Mouse (Mus musculus): ENCODE results near the gene Otop1. TPM values are rescaled to one million over a fixed set of nuclear protein-coding genes. Genes with fewer than 3 reads are reported as not detected.

Otop1 gene
- total and polyA plus RNA-seq, 2 experiments from 2014 or later, result not detected

DNA sequence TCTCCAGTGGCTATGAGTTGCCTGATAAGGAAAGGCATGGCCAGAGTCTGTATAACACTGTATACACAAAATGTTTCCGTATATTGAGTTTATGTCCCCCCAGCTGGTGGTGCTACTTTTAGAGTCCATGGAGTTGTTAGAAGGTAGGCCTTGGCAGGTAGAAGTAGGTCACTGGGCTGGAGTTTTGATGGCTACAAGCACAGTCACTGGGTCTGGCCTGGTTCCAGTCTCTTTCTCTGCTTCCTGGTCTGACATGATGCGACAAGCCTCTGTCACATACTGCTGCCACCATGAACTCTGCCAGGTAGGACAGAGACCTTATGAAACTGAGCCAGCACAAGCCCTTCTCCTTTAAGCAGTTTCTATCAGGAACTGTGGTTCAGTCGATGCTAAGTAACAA lies 12.7 kb downstream of the Otop1 start:
- 78% methylated on average over 3 of the region's 3 CpGs for WGBS
- Histone ChIP-seq H3K4me3 (ENCODE audit: low read depth, low read length) (no peak overlapping the region), H3K4me2 (ENCODE audit: low read depth, low read length) (no peak overlapping the region)

GRCm38 (mm10) chr5:38301761-38302411 lies 26.1 kb downstream of the Otop1 start:
- TF ChIP-seq CTCF (IDR thresholded peaks at IDR 0.05; ENCODE audit: low read depth), result no peak
- TF ChIP-seq EP300 (IDR thresholded peaks at IDR 0.05; ENCODE audit: low read depth), result no peak
- DNase-seq (ENCODE audit: low spot score) (no peak), ATAC-seq (ENCODE audit: insufficient read depth, low read depth) (no peak)
- H3K27ac ChIP-seq (ENCODE audit: low read depth), result no peak overlapping the region
- no peaks in the 10 kb centered on the region for H3K9me3 ChIP-seq (replicated peaks; ENCODE audit: control insufficient read depth, low read length)
- 77% methylated on average over 12 of the region's 12 CpGs for WGBS
- H3K9ac ChIP-seq (replicated peaks; ENCODE audit: low read depth, low read length), result no peak overlapping the region
- no peaks in the 10 kb centered on the region for H3K4me1 ChIP-seq (ENCODE audit: control insufficient read depth, insufficient read depth)
- no peak overlapping the region for H3K4me2 ChIP-seq (ENCODE audit: low read depth, low read length)
- no peak overlapping the region for H3K4me3 ChIP-seq (ENCODE audit: low read depth, low read length)
- H3K36me3 ChIP-seq (replicated peaks; ENCODE audit: control insufficient read depth, insufficient read depth, low read length), result no peaks in the 10 kb centered on the region
- no peaks in the 10 kb centered on the region for H3K27me3 ChIP-seq (ENCODE audit: control insufficient read depth, insufficient read depth, low read length)

More for the DNA sequence above, 12.7 kb downstream of the Otop1 start:
- TF ChIP-seq EP300 (IDR thresholded peaks at IDR 0.05; ENCODE audit: low read depth) (no peak), CTCF (IDR thresholded peaks at IDR 0.05; ENCODE audit: low read depth) (no peak)
- no peak for ATAC-seq (ENCODE audit: insufficient read depth, low read depth)
- no peak overlapping the region for H3K27ac ChIP-seq (ENCODE audit: low read depth)
- H3K27me3 ChIP-seq (ENCODE audit: control insufficient read depth, insufficient read depth, low read length), result no peaks in the 10 kb centered on the region
- DNase-seq (ENCODE audit: low spot score), result no peak
- H3K9me3 ChIP-seq (replicated peaks; ENCODE audit: control insufficient read depth, low read length), result no peaks in the 10 kb centered on the region
- H3K9ac ChIP-seq (replicated peaks; ENCODE audit: low read depth, low read length), result no peak overlapping the region
- H3K36me3 ChIP-seq (replicated peaks; ENCODE audit: control insufficient read depth, insufficient read depth, low read length), result no peaks in the 10 kb centered on the region
- H3K4me1 ChIP-seq (ENCODE audit: control insufficient read depth, insufficient read depth), result no peaks in the 10 kb centered on the region

DNA sequence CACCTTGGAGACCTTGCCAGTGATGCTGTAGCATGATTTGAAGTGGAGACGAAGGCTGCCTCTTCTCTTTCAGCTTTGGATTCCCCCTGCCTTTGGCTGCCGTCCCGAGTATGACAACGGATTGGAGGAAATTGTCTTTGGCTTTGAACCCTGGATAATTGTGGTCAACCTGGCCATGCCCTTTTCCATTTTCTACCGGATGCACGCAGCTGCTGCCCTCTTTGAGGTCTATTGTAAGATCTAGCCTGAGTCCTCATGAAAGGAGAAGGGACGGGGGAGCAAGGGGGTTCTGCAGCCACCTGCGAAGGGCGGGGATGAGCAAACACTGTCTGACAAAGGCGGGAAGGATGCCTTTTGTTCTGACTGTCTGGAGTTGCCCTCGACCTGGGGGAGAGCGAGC lies 26.9 kb downstream of the Otop1 start:
- TF ChIP-seq CTCF (IDR thresholded peaks at IDR 0.05; ENCODE audit: low read depth) (no peak), EP300 (IDR thresholded peaks at IDR 0.05; ENCODE audit: low read depth) (no peak)
- Histone ChIP-seq H3K27ac (ENCODE audit: low read depth) (no peak overlapping the region), H3K4me3 (ENCODE audit: low read depth, low read length) (no peak overlapping the region), H3K4me1 (ENCODE audit: control insufficient read depth, insufficient read depth) (no peaks in the 10 kb centered on the region), H3K9me3 (replicated peaks; ENCODE audit: control insufficient read depth, low read length) (no peaks in the 10 kb centered on the region), H3K9ac (replicated peaks; ENCODE audit: low read depth, low read length) (no peak overlapping the region), H3K27me3 (ENCODE audit: control insufficient read depth, insufficient read depth, low read length) (no peaks in the 10 kb centered on the region), H3K36me3 (replicated peaks; ENCODE audit: control insufficient read depth, insufficient read depth, low read length) (no peaks in the 10 kb centered on the region), H3K4me2 (ENCODE audit: low read depth, low read length) (no peak overlapping the region)
- ATAC-seq (ENCODE audit: insufficient read depth, low read depth), result no peak
- no peak for DNase-seq (ENCODE audit: low spot score)
- WGBS, result 48% methylated on average over 12 of the region's 12 CpGs

DNA sequence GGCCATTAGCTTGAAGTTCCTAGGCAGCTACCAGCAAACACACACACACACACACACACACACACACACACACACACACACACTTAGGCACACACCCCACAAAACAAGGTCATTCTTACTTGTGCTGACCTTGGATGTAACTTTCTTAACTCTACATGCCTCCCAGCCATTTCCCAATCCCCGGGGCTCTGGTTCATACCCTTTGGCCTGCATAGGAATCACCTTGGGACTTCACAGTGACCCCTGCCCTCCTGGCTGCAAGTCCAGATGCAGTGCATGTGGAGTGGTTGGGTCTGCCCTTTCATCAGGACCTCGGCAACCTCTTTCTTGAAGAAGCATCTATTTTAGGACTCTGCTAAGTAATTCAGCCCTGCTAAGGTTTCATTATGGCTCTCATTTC lies 29.5 kb downstream of the Otop1 start:
- H3K4me2 ChIP-seq (ENCODE audit: low read depth, low read length), result no peak overlapping the region
- peaks cover 13% of the 10 kb centered on the region for H3K27me3 ChIP-seq (ENCODE audit: control insufficient read depth, insufficient read depth, low read length)
- H3K4me3 ChIP-seq (ENCODE audit: low read depth, low read length), result no peak overlapping the region
- TF ChIP-seq EP300 (IDR thresholded peaks at IDR 0.05; ENCODE audit: low read depth) (no peak), CTCF (IDR thresholded peaks at IDR 0.05; ENCODE audit: low read depth) (no peak)
- 72% methylated on average over 2 of the region's 2 CpGs for WGBS
- no peaks in the 10 kb centered on the region for H3K36me3 ChIP-seq (replicated peaks; ENCODE audit: control insufficient read depth, insufficient read depth, low read length)
- DNase-seq (ENCODE audit: low spot score) (no peak), ATAC-seq (ENCODE audit: insufficient read depth, low read depth) (no peak)
- no peaks in the 10 kb centered on the region for H3K9me3 ChIP-seq (replicated peaks; ENCODE audit: control insufficient read depth, low read length)
- no peak overlapping the region for H3K27ac ChIP-seq (ENCODE audit: low read depth)
- H3K9ac ChIP-seq (replicated peaks; ENCODE audit: low read depth, low read length), result no peak overlapping the region
- no peaks in the 10 kb centered on the region for H3K4me1 ChIP-seq (ENCODE audit: control insufficient read depth, insufficient read depth)

GRCm38 (mm10) chr5:38307255-38308101 lies 31.7 kb downstream of the Otop1 start:
- H3K9me3 ChIP-seq (replicated peaks; ENCODE audit: control insufficient read depth, low read length), result no peaks in the 10 kb centered on the region
- no peaks in the 10 kb centered on the region for H3K4me1 ChIP-seq (ENCODE audit: control insufficient read depth, insufficient read depth)
- H3K27me3 ChIP-seq (ENCODE audit: control insufficient read depth, insufficient read depth, low read length), result peaks cover 13% of the 10 kb centered on the region
- WGBS, result 9% methylated on average over 26 of the region's 26 CpGs
- H3K27ac ChIP-seq (ENCODE audit: low read depth), result no peak overlapping the region
- H3K4me2 ChIP-seq (ENCODE audit: low read depth, low read length), result peak overlapping the region; percentile 58
- no peak overlapping the region for H3K9ac ChIP-seq (replicated peaks; ENCODE audit: low read depth, low read length)
- peak overlapping the region; percentile 36 for H3K4me3 ChIP-seq (ENCODE audit: low read depth, low read length)
- TF ChIP-seq CTCF (IDR thresholded peaks at IDR 0.05; ENCODE audit: low read depth) (peak; percentile 96), EP300 (IDR thresholded peaks at IDR 0.05; ENCODE audit: low read depth) (no peak)
- peak; percentile 86 for ATAC-seq (ENCODE audit: insufficient read depth, low read depth)
- peak; percentile 76 for DNase-seq (ENCODE audit: low spot score)
- H3K36me3 ChIP-seq (replicated peaks; ENCODE audit: control insufficient read depth, insufficient read depth, low read length), result no peaks in the 10 kb centered on the region
